Mouse (Mus musculus) neutrophil, adult 5-6 weeks (primary cell): Measurements from ENCODE around the gene Mrrf. TPM values are rescaled to one million over a fixed set of nuclear protein-coding genes. Genes with fewer than 3 reads are reported as not detected.

Experiments used
- ATAC-seq: fragments of 151-379, 151-347 bp; 2 replicates; pipeline ENCODE4 v1.8.0; 2017; ENCODE audit warnings: mild to moderate bottlenecking, moderate TSS enrichment; ENCODE audit not compliant: insufficient number of reproducible peaks, poor library complexity, low FRiP score, severe bottlenecking; ENCODE audit errors: extremely low read depth
- total RNA-seq: library from RNA; stranded (forward); fragments of 200-1000 nt; gene quantifications from 2 replicates; pipeline ENCODE4 v1.2.3, GENCODE M21; 2017

Gene Mrrf
- total RNA-seq, 1 experiment from 2014 or later, result 11.2 TPM

- ATAC-seq, result no peak
Observed at GRCm38 (mm10) chr2:36217692-36218233, 81.6 kb downstream of the Mrrf start.

GRCm38 (mm10) chr2:36220106-36220505 lies 83.9 kb downstream of the Mrrf start:
- ATAC-seq, result no peak

GRCm38 (mm10) chr2:36220891-36221290 lies 84.7 kb downstream of the Mrrf start:
- ATAC-seq, result no peak

GRCm38 (mm10) chr2:36222168-36222848 lies 86.1 kb downstream of the Mrrf start:
- ATAC-seq, result no peak

- ATAC-seq, result no peak
Observed at GRCm38 (mm10) chr2:36223436-36223835, 87.2 kb downstream of the Mrrf start.

- no peak for ATAC-seq
Observed at GRCm38 (mm10) chr2:36224153-36224552, 88.0 kb downstream of the Mrrf start.

GRCm38 (mm10) chr2:36224599-36224998 lies 88.4 kb downstream of the Mrrf start:
- ATAC-seq, result no peak

- peak; percentile 47; the same call in 1 of the 2 replicates for ATAC-seq
Observed at GRCm38 (mm10) chr2:36230366-36230765, 94.2 kb downstream of the Mrrf start, which contains the start of gene Ptgs1. Gene Ptgs1 (plus strand): TSS chr2:36230426.

- no peak for ATAC-seq
Observed at GRCm38 (mm10) chr2:36230967-36231366, 94.8 kb downstream of the Mrrf start.

GRCm38 (mm10) chr2:36234526-36235368 lies 98.6 kb downstream of the Mrrf start:
- 0 out of 2 replicates have a peak, but pooled peaks have one; percentile 24 for ATAC-seq

- ATAC-seq, result no peak
Observed at GRCm38 (mm10) chr2:36235917-36236316, 99.7 kb downstream of the Mrrf start.

GRCm38 (mm10) chr2:36236889-36237288 lies 100.7 kb downstream of the Mrrf start:
- ATAC-seq, result no peak

GRCm38 (mm10) chr2:36237557-36237956 lies 101.4 kb downstream of the Mrrf start:
- no peak for ATAC-seq

- no peak for ATAC-seq
Observed at GRCm38 (mm10) chr2:36238467-36238866, 102.3 kb downstream of the Mrrf start.

- no peak for ATAC-seq
Observed at GRCm38 (mm10) chr2:36238951-36239350, 102.8 kb downstream of the Mrrf start.

Other genes starting within 250 kb of the Mrrf start
- 0.25 and 3.4 TPM in 2 replicates for gene Ttll11, start 156.5 kb upstream of the Mrrf start, total RNA-seq
- gene Ndufa8, start 87.0 kb upstream of the Mrrf start, total RNA-seq, result 24.8 and 32.9 TPM in 2 replicates
- gene Morn5, start 86.9 kb upstream of the Mrrf start, total RNA-seq, result not detected in 2 replicates
- gene Lhx6, start 31.0 kb upstream of the Mrrf start, total RNA-seq, result not detected in 2 replicates
- gene Rbm18, start 384 bp downstream of the Mrrf start, total RNA-seq, result 30.1 and 31.4 TPM in 2 replicates
- 8.3 and 9.9 TPM in 2 replicates for gene Ptgs1, start 94.0 kb downstream of the Mrrf start, total RNA-seq
- gene Olfr338, start 237.1 kb downstream of the Mrrf start, total RNA-seq, result not detected in 2 replicates